Mouse (Mus musculus) hindbrain, embryonic 11.5 days (tissue): ENCODE data around the gene 1700024G13Rik. TPM values are rescaled to one million over a fixed set of nuclear protein-coding genes. Genes with fewer than 3 reads are reported as not detected.
"Not testable (repeated sequence)": the region's sequence is repeated elsewhere in the genome, so short reads cannot be mapped to it uniquely, and the experiment has no call there.

Source experiments
- ATAC-seq: fragments of 200-750 bp; cut with Nextera tagmentation; 2 replicates; pipeline ENCODE4 v1.8.0; 2017; ENCODE audit warnings: mild to moderate bottlenecking, moderate TSS enrichment, moderate library complexity; ENCODE audit not compliant: low FRiP score
- DNase-seq: peaks from one replicate; pipeline ENCODE4 v3.0.0-alpha.2; 2015; ENCODE audit warnings: low spot score
- H3K27ac ChIP-seq: fragments of 300-500 bp; sonication (generic); 2 replicates; pipeline ENCODE4 v1.5.1; 2014; ENCODE audit warnings: mild to moderate bottlenecking, low read depth, low read length
- H3K27me3 ChIP-seq: fragments of 300-500 bp; sonication (generic); 2 replicates; pipeline ENCODE4 v1.6.1; 2014; ENCODE audit warnings: mild to moderate bottlenecking, low read length, moderate library complexity, mixed read lengths; ENCODE audit not compliant: control insufficient read depth, insufficient read depth
- H3K36me3 ChIP-seq: fragments of 300-500 bp; sonication (generic); 2 replicates; pipeline ENCODE4 v1.6.1; 2014; ENCODE audit warnings: mild to moderate bottlenecking, low read length, moderate library complexity, mixed read lengths; ENCODE audit not compliant: control insufficient read depth, insufficient read depth
- H3K4me1 ChIP-seq: fragments of 300-500 bp; sonication (generic); replicated peaks from 2 replicates; pipeline ENCODE4 v1.6.1; 2014; ENCODE audit warnings: low read length, mixed read lengths; ENCODE audit not compliant: control insufficient read depth, insufficient read depth
- H3K4me2 ChIP-seq: fragments of 300-500 bp; sonication (generic); replicated peaks from 2 replicates; pipeline ENCODE4 v1.6.1; 2014; ENCODE audit warnings: mild to moderate bottlenecking, low read depth, low read length
- H3K4me3 ChIP-seq: fragments of 300-500 bp; sonication (generic); 2 replicates; pipeline ENCODE4 v1.5.1; 2014; ENCODE audit warnings: low read depth, low read length
- H3K9ac ChIP-seq: fragments of 300-500 bp; sonication (generic); 2 replicates; pipeline ENCODE4 v1.6.1; 2014; ENCODE audit warnings: low read depth, low read length
- H3K9me3 ChIP-seq: fragments of 300-500 bp; sonication (generic); 2 replicates; pipeline ENCODE4 v1.6.1; 2016; ENCODE audit warnings: low read length; ENCODE audit not compliant: control insufficient read depth
- WGBS: fragments of 180-500 bp; shearing (Covaris S2); extraction: QIAGEN DNeasy Blood & Tissue Kit; methylation state at CpG from one replicate; pipeline ENCODE4 v1.1.7; 2014; 5-methylcytosine and 5-hydroxymethylcytosine counted together
- polyA plus RNA-seq: library from polyadenylated mRNA; unstranded; fragments of >200 nt; fragmentation: Nextera tagmentation; extraction: Ambion mirVana; gene quantifications from 2 replicates; pipeline ENCODE4 v1.2.1, GENCODE M21; 2014

Gene 1700024G13Rik
- polyA plus RNA-seq, 1 experiment from 2014 or later: 1.6 TPM

- Histone ChIP-seq H3K4me2 (no peak overlapping the region), H3K9ac (no peak overlapping the region), H3K36me3 (no peaks in the 10 kb centered on the region), H3K27me3 (no peaks in the 10 kb centered on the region; the same call in 1 of the 2 replicates), H3K9me3 (no peaks in the 10 kb centered on the region), H3K27ac (no peak overlapping the region), H3K4me1 (no peaks in the 10 kb centered on the region; the same call in 1 of the 2 replicates), H3K4me3 (no peak overlapping the region)
- 26% methylated on average over 7 of the region's 7 CpGs for WGBS
- DNase-seq (peak; percentile 26), ATAC-seq (peak; percentile 59; the same call in 1 of the 2 replicates)
Measured at GRCm38 (mm10) chr14:32381066-32381465, 7.1 kb downstream of the 1700024G13Rik start.

GRCm38 (mm10) chr14:32380099-32380480 lies 8.1 kb downstream of the 1700024G13Rik start:
- H3K4me1 ChIP-seq: no peaks in the 10 kb centered on the region; the same call in 1 of the 2 replicates
- H3K9me3 ChIP-seq: no peaks in the 10 kb centered on the region
- H3K27me3 ChIP-seq: no peaks in the 10 kb centered on the region; the same call in 1 of the 2 replicates
- WGBS: 45% methylated on average over 3 of the region's 3 CpGs
- no peak for ATAC-seq
- H3K27ac ChIP-seq: no peak overlapping the region
- peak; percentile 10 for DNase-seq
- no peak overlapping the region for H3K9ac ChIP-seq
- H3K4me3 ChIP-seq: no peak overlapping the region
- H3K4me2 ChIP-seq: no peak overlapping the region
- H3K36me3 ChIP-seq: no peaks in the 10 kb centered on the region

GRCm38 (mm10) chr14:32379395-32380098 lies 8.6 kb downstream of the 1700024G13Rik start:
- ATAC-seq (no peak), DNase-seq (peak; percentile 51)
- WGBS: 16% methylated on average over 22 of the region's 22 CpGs
- Histone ChIP-seq H3K36me3 (no peaks in the 10 kb centered on the region), H3K9ac (no peak overlapping the region), H3K4me2 (no peak overlapping the region; the same call in 1 of the 2 replicates), H3K4me1 (no peaks in the 10 kb centered on the region; the same call in 1 of the 2 replicates), H3K9me3 (no peaks in the 10 kb centered on the region), H3K27ac (no peak overlapping the region), H3K4me3 (0 out of 2 replicates have a peak overlapping the region, but pooled peaks have one; percentile 6), H3K27me3 (no peaks in the 10 kb centered on the region; the same call in 1 of the 2 replicates)

DNA sequence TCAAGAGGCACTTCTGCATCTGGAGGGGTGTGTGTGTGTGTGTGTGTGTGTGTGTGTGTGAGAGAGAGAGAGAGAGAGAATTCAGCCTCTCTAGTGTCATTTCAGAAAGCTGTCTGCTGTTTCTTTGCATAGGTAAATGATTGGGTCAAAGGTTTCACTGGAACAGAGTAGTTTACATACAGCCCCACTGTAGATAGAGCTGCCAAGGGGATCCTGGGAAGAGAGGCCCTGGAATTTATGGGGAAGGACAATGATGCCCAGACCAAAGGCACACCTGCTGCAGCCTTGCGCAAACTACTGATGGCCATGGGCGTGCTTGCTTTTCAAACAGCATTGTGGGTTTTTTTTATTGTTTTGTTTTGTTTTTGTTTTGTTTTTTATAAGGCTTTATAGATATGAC lies 15.7 kb downstream of the 1700024G13Rik start:
- Histone ChIP-seq H3K36me3 (no peaks in the 10 kb centered on the region), H3K27ac (no peak overlapping the region), H3K4me1 (no peaks in the 10 kb centered on the region), H3K9me3 (no peaks in the 10 kb centered on the region), H3K9ac (no peak overlapping the region), H3K27me3 (no peaks in the 10 kb centered on the region), H3K4me3 (no peak overlapping the region), H3K4me2 (no peak overlapping the region)
- ATAC-seq: no peak
- 93% methylated on average over 2 of the region's 2 CpGs for WGBS
- DNase-seq: no peak

- Histone ChIP-seq H3K36me3 (no peaks in the 10 kb centered on the region), H3K4me3 (no peak overlapping the region), H3K27ac (no peak overlapping the region), H3K9me3 (no peaks in the 10 kb centered on the region), H3K4me2 (no peak overlapping the region), H3K4me1 (no peaks in the 10 kb centered on the region), H3K9ac (no peak overlapping the region), H3K27me3 (no peaks in the 10 kb centered on the region)
- no peak for ATAC-seq
- no peak for DNase-seq
- 73% methylated on average over 7 of the region's 7 CpGs for WGBS
Measured at GRCm38 (mm10) chr14:32369756-32370155, 18.4 kb downstream of the 1700024G13Rik start.

- WGBS: 56% methylated on average over 7 of the region's 7 CpGs
- H3K9ac ChIP-seq: no peak overlapping the region
Measured at GRCm38 (mm10) chr14:32364359-32364758, 23.8 kb downstream of the 1700024G13Rik start.

GRCm38 (mm10) chr14:32351181-32351920 lies 36.8 kb downstream of the 1700024G13Rik start:
- WGBS: 34% methylated on average over 6 of the region's 6 CpGs
- H3K4me3 ChIP-seq, H3K4me2 ChIP-seq, H3K27me3 ChIP-seq, H3K9me3 ChIP-seq, DNase-seq, H3K4me1 ChIP-seq, H3K9ac ChIP-seq, H3K27ac ChIP-seq, H3K36me3 ChIP-seq, ATAC-seq: not testable (repeated sequence)

More at GRCm38 (mm10) chr14:32364359-32364758, 23.8 kb downstream of the 1700024G13Rik start:
- ATAC-seq (no peak), DNase-seq (no peak)
- Histone ChIP-seq H3K27ac (no peak overlapping the region), H3K4me1 (no peaks in the 10 kb centered on the region), H3K4me3 (no peak overlapping the region), H3K9me3 (no peaks in the 10 kb centered on the region), H3K27me3 (no peaks in the 10 kb centered on the region), H3K36me3 (no peaks in the 10 kb centered on the region), H3K4me2 (no peak overlapping the region)

GRCm38 (mm10) chr14:32347307-32347706 lies 40.9 kb downstream of the 1700024G13Rik start:
- ATAC-seq (no peak), DNase-seq (no peak)
- Histone ChIP-seq H3K4me2 (no peak overlapping the region), H3K27ac (no peak overlapping the region), H3K9me3 (no peaks in the 10 kb centered on the region), H3K36me3 (no peaks in the 10 kb centered on the region), H3K4me1 (no peaks in the 10 kb centered on the region), H3K9ac (no peak overlapping the region), H3K4me3 (no peak overlapping the region), H3K27me3 (no peaks in the 10 kb centered on the region)
- 91% methylated on average over 9 of the region's 9 CpGs for WGBS
